Mouse (Mus musculus) cerebellum, postnatal 14 days (tissue): ENCODE results near the gene Trub2.

ENCODE experiments used
- DNase-seq, 2 experiments: peaks; one replicate each; pipeline ENCODE4 v3.0.0; 2021; ENCODE audit warnings: mixed read lengths in 2 of 2

The Trub2 gene

GRCm38 (mm10) chr2:29723132-29723531 lies 65.2 kb downstream of the Trub2 start:
- DNase-seq, result no peak

- no peak for DNase-seq
Measured at GRCm38 (mm10) chr2:29718581-29718980, 69.7 kb downstream of the Trub2 start.

DNA sequence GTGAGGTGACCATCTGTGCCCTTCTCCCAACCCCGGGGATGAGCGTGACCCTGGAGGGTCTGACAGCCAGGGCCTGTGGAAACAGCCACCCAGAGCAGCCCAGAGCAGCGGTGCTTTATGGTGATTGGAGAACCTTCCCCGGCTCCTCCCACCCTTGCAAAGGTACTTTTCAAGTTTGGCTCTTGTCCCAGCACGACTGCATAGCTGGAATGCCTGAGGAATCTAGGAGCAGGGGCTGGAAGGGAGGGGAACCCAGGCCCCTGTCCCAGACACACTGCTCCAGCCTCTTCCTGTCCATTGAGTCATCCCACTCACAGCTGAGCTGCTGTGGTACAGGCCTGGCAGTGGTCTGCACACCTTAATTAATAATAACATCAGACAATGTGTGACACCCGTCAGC lies 71.6 kb downstream of the Trub2 start:
- no peak for DNase-seq

GRCm38 (mm10) chr2:29716143-29716542 lies 72.2 kb downstream of the Trub2 start:
- no peak for DNase-seq

GRCm38 (mm10) chr2:29714127-29714526 lies 74.2 kb downstream of the Trub2 start:
- DNase-seq, result no peak

DNA sequence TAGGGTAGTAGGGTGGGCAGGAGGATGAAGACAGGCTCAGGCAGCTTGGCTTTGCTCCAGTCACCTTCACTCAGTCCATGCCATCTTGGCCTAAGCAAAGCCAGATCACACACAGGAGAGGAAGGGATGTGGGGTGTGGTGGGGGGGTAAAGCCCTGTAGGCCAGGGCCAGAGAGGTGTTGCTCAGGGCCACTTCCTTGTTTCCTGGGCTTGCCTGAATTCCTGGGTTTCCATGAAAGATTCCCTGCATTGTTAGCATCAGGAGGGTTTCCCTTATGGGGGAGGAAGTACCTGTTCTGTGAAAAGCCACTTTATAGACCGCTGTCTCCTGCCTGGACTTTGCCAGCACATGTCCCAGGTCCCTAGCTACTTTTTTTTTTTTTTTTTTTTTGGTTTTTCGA lies 74.8 kb downstream of the Trub2 start:
- no peak for DNase-seq

DNA sequence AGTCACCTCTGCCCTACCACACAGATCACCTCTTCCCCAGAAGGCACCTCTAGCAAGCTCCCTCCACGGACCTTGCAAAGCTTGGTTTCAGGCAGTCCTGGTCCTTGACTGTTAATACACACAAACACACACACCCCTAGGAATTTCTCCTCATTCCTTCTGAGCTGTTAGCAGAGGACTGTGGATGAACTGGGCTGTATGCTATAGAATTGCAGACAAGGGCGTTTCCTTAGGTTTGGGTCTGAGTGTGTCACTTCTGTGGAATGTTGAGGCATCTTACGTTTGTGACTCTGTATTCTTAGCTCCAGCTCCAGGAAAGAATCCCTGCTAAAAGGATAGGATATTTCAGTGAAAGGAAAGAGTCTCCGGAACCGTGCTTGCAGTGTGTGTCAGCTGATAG lies 76.4 kb downstream of the Trub2 start:
- DNase-seq, result no peak
